Mouse (Mus musculus): Measurements from ENCODE around the gene Casp9. TPM values are rescaled to one million over a fixed set of nuclear protein-coding genes. Genes with fewer than 3 reads are reported as not detected.

Casp9 gene
- total RNA-seq, 2 experiments from 2014 or later, result 31.5 to 32.4 TPM

DNA sequence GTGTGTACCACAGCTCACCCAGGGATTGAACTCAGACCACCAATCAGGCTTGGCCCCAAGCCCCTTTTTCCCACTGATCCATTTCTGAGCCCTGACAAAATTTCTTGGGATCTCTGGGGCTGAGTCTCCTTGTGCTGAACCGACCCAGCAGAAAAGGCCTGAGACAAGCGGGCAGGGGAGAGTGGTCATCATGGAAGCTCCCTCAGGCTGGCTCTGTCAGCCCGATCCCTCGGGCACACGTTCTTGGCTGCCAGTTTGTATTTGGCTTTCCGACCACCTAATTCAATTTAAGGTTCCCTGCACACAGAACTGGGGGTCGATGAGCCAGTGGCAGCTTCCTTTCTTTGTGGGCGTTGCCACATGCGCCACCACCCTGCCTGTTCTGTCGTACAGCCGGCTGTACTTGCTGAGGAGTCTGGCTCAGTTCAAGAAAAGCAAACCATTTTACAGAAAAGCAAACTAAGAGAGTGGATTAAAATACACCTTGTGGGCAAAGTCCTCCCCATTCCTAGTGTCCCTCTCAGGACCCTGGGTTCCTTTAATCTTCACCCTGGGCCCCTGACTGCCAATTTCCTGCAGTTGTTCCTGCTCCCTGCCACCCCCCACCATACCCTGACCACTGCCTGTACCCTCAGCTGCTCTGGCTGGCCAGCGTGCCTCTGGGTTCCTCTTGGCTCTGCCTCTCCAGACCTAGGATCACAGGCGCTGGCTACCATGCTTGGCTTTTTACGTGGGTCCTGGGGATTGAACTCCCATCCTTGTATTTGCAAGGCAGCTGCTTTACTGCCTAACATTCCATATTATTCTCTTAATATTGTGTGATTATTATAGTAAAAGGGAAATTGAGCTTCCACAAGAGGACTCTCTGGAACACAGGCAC is 23.6 kb downstream of the Casp9 start:
- no peak for DNase-seq (ENCODE audit: low spot score in 2 of 2)

GRCm38 (mm10) chr4:141817706-141818105 is 24.3 kb downstream of the Casp9 start:
- no peak for DNase-seq (ENCODE audit: low spot score in 2 of 2)

GRCm38 (mm10) chr4:141818861-141819260 is 25.4 kb downstream of the Casp9 start:
- DNase-seq (ENCODE audit: low spot score in 2 of 2), result no peak

- no peak for DNase-seq (ENCODE audit: low spot score in 2 of 2)
Observed at GRCm38 (mm10) chr4:141819316-141819715, 25.9 kb downstream of the Casp9 start.

- no peak for DNase-seq (ENCODE audit: low spot score in 2 of 2)
Observed at GRCm38 (mm10) chr4:141821178-141821577, 27.8 kb downstream of the Casp9 start.

DNA sequence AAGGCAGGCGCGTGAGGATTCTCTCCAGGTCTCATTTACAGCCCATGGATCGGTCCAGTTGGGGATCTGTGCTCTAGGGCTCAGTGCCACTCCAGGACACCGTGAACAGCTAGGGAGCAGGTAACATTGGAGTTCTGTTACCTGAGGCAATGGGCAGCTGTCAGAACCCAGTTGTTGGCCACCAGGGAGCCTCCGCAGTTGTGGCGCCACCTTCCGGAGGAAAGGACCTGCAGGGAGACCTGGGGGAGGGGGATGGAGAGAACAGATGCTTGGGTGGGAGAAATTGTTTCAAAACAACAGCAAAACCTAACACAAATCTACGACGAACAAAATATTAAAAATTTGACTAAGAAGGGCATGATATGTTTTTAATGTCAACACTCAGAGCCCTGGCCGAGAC is 28.7 kb downstream of the Casp9 start:
- DNase-seq (ENCODE audit: low spot score in 2 of 2), result no peak

GRCm38 (mm10) chr4:141822979-141823378 is 29.6 kb downstream of the Casp9 start:
- DNase-seq (ENCODE audit: low spot score in 2 of 2), result no peak

DNA sequence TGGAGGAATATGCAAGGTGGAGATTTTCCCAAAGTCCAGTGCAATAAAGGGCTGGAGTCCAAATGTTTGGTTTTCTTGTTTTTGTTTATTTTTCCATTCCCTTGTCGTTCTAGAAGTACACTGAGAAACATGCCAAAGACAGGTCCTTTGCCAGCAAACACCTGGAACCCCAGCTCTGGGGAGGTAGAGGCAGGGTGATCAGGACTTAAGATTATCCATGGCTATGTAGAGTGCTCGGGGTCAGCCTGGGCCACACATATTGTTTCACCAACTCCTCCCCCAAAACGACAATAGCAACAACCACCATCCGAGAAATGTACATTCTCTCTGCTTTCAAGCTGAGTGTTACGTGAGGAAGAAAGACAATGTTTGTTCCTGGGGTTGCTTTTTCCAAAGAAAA is 32.6 kb downstream of the Casp9 start, which contains the start of gene Cela2a:
TSS of gene Cela2a (minus strand) at position 101 of the 400 bp plus-strand sequence.
- DNase-seq (ENCODE audit: low spot score in 2 of 2), result no peak

DNA sequence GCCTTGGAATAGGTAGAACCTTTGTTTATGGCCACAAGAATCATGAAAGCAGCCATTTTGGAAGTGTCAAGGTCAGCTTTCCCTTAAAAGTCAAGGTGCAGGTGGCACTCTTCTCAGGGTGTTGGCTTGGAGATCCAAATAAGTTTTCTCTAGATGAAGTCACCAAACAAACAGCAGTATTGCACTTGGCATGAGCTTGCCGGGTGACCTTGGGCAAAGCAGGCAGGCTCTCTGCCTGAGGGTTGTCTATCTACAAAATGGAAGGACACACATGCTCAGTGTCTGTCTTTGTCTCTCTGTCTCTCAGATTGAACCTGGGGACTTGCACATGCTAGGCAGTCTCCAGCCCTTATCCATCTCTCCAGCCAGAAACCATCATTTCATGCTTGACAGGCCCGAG is 34.0 kb downstream of the Casp9 start:
- no peak for DNase-seq (ENCODE audit: low spot score in 2 of 2)

GRCm38 (mm10) chr4:141828177-141828576 is 34.8 kb downstream of the Casp9 start:
- DNase-seq (ENCODE audit: low spot score in 2 of 2), result no peak

GRCm38 (mm10) chr4:141830381-141830780 is 37.0 kb downstream of the Casp9 start:
- DNase-seq (ENCODE audit: low spot score in 2 of 2), result no peak

GRCm38 (mm10) chr4:141831361-141831760 is 37.9 kb downstream of the Casp9 start:
- no peak for DNase-seq (ENCODE audit: low spot score in 2 of 2)

GRCm38 (mm10) chr4:141833911-141834310 is 40.5 kb downstream of the Casp9 start:
- DNase-seq (ENCODE audit: low spot score in 2 of 2), result no peak

DNA sequence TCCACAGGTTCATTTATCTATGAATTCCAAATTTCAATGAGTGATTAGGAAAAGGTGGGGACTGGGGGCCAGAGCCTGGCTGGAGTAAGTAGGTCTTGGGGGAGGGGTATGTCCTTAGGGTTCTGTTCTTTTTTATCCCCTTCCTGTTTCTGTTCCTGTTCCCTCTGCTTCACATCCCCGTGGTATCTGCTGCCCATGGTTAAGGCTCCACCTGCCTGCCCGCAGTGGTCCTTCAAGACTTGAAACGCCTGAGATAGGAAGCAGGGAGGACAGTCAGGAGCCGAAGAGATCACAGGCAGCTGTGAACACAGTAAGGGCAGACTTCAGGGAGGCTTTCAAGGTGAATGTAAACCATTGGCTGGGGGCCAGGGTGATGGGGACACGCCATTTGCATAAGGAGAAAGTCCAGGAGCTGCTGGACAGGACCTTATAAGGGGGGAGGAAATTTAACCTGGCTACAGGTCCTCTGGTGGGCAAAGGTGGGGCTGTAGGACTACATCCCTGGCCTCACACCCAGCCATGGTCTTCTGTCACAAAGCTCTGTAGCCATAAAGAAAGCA is 41.2 kb downstream of the Casp9 start:
- no peak for DNase-seq (ENCODE audit: low spot score in 2 of 2)

GRCm38 (mm10) chr4:141845999-141846398 is 52.6 kb downstream of the Casp9 start, which contains the start of gene Ctrc:
TSS of gene Ctrc (minus strand) at chr4:141846359.
- no peak for DNase-seq (ENCODE audit: low spot score in 2 of 2)

- DNase-seq (ENCODE audit: low spot score in 2 of 2), result no peak
Observed at GRCm38 (mm10) chr4:141853437-141853836, 60.0 kb downstream of the Casp9 start.

DNA sequence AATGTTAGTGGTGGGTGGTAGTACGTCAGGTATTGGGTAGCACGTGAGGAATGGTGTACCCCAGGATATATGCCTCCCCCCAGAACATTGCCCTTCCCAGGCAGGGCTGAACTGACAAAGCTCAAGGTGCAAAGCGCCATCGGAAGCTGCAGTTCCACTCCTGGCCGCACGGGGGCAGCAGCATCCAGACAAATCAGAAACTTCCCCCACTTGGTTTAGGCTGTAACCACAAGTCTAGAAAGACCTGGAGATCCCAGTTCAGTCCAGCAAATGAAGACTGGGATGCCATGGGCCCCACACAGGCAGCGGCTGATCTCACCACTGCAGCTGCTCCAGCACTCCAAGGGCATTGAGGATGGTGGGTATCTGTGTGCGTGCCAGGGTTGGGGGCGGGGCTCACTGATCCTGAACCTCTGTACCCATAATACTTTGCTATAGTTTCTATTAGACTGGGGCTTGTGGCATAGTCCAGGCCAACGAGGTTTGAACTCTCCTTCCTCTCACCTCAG is 64.1 kb downstream of the Casp9 start:
- peak; percentile 57 to 68 for DNase-seq (ENCODE audit: low spot score in 2 of 2)

DNA sequence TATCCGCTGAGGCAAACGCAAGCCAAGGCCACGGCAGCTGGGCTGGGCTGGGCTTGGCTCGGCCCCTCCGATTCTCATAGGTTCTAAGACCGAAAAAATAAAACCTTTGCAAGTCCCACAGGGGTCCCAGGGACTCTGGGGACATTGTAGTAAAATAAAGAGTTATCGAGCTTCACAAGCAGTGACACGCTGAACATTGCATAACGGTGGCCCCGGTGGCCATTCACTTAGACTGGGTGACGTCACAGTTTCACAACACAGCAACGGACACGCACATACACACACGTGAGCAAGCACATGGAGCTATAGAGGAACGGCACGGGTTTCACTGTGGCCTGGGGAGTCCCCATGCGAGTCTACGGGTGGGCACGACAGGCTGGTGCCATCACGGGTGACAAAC is 65.1 kb downstream of the Casp9 start:
- no peak for DNase-seq (ENCODE audit: low spot score in 2 of 2)

DNA sequence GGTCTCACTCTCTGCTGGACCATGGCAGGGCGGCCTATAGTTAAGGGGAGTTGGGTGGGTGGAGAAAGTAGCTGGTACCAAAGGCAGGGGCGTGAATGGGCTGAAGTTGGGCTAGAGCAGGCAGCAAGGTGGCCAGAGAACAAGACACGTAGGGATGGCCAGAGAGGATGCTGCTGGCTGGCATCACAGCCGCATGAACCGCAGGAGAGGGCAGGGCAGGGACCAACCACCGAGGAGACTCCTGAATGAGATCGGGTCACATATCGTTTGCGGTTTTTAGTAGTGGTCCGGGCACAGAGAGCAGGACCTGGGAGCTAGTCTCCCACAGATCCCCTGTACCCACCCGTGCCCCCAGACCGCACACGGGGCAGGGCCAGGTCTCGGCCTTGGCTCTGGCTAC is 65.9 kb downstream of the Casp9 start:
- no peak for DNase-seq (ENCODE audit: low spot score in 2 of 2)

DNA sequence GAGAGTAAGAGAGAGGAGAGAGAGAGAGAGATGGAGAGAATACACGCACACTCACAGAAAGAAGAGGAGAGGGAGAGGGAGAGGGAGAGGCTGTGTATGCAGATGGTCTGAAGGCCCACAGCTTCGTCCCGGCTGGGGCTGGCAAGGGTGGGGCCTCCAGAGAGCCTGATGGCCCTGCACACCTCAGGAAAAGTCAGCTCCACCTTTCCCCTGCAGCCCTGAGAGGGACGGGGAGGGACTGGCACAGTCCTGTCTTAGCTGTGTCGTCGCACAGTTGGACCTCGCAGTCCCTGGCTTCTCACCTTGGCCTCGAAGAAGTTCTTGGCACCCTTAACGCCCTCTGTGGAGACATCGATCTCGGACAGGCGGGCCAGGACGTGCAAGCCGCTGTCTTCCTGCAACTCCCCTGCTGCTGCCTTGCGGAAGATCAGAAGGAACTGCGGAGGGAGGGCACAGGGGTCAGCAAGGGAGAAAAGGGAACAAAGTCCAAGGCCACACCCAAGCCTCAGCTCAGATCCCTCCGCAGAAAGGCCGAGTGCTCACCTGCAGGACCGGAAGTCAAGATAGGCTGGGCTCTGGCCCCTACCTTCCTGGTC is 66.9 kb downstream of the Casp9 start:
- DNase-seq (ENCODE audit: low spot score in 2 of 2), result no peak

- DNase-seq (ENCODE audit: low spot score in 2 of 2), result no peak
Observed at GRCm38 (mm10) chr4:141861591-141862295, 68.3 kb downstream of the Casp9 start.
